In genomic region chr6:8771539-8771938, GRCm38 (mm10) we compare ENCODE assay signal across 23 mouse cellular contexts. TPM values are rescaled to one million over a fixed set of nuclear protein-coding genes. Genes with fewer than 3 reads are reported as not detected.
DNase-seq lines count a peak whose midpoint lies in the region; ATAC-seq and TF ChIP-seq lines count a peak whose summit lies in the region.
"Had no signal": no experiment of that assay in that cellular context is flagged by ENCODE, and none has a peak within 500 bp of the region (broad histone marks: within the 10 kb centered on the region; RNA-seq: fewer than 3 reads in every experiment).

No protein-coding gene starts in this region.

- DNase-seq in kidney, adult 2 months, result peak; percentile 6
- DNase-seq in kidney, adult 18-20 months, result no peak
- peak; percentile 60 for DNase-seq in 3T3-L1 (ENCODE audit: low read depth, low spot score)
- no peak for DNase-seq in retina, postnatal 1 day
- DNase-seq in limb, embryonic 10.5 days (ENCODE audit: low spot score), result no peak
- no peak for DNase-seq in gastrocnemius, postnatal 25 days
- DNase-seq: adrenal gland, postnatal 14 days; B cell, adult 2 months; cerebellum, adult 18-20 months; cerebellum, adult 9-11 months; cerebellum, postnatal 36 days; gastrocnemius, postnatal 14 days; heart, postnatal 14 days had no signal

- H3K9me3 ChIP-seq in limb, embryonic 10.5 days (replicated peaks), result no peaks in the 10 kb centered on the region
- H3K9me3 ChIP-seq: forebrain, embryonic 15.5 days; G1E; heart, embryonic 10.5 days; heart, embryonic 15.5 days; hindbrain, embryonic 10.5 days; intestine, embryonic 15.5 days had no signal

- no peaks in the 10 kb centered on the region for H3K36me3 ChIP-seq in kidney, adult 2 months (ENCODE audit: control insufficient read depth, insufficient read depth, low read length)
- no peaks in the 10 kb centered on the region for H3K36me3 ChIP-seq in limb, embryonic 10.5 days
- H3K36me3 ChIP-seq: forebrain, embryonic 15.5 days; G1E; heart, embryonic 10.5 days; heart, embryonic 15.5 days; hindbrain, embryonic 10.5 days; intestine, embryonic 15.5 days had no signal

- peak; percentile 55 for ATAC-seq in megakaryocyte, adult 5-6 weeks (ENCODE audit: poor library complexity, severe bottlenecking)
- ATAC-seq: CD4-positive, CD25-positive, alpha-beta regulatory T cell, adult 4 months; forebrain, embryonic 15.5 days; intestine, embryonic 15.5 days had no signal

- WGBS in kidney, adult 2 months, result 56% methylated on average over 7 of the region's 7 CpGs
- WGBS in bone marrow, adult 2 months, result 4% methylated on average over 7 of the region's 7 CpGs
- 78% methylated on average over 7 of the region's 7 CpGs for WGBS in limb, embryonic 10.5 days

- no peaks in the 10 kb centered on the region for H3K27me3 ChIP-seq in kidney, adult 2 months (replicated peaks; ENCODE audit: control insufficient read depth, insufficient read depth, low read length)
- H3K27me3 ChIP-seq in limb, embryonic 10.5 days (ENCODE audit: low read depth, poor library complexity, severe bottlenecking), result peaks cover 7% of the 10 kb centered on the region
- H3K27me3 ChIP-seq: forebrain, embryonic 15.5 days; heart, embryonic 15.5 days; intestine, embryonic 15.5 days had no signal

- no peak overlapping the region for H3K4me3 ChIP-seq in kidney, adult 2 months (ENCODE audit: insufficient read depth, low read depth, low read length)
- H3K4me3 ChIP-seq in bone marrow, adult 2 months (replicated peaks; ENCODE audit: control insufficient read depth, low read depth, low read length), result peak overlapping the region; percentile 24
- H3K4me3 ChIP-seq in limb, embryonic 10.5 days, result no peak overlapping the region
- H3K4me3 ChIP-seq: forebrain, embryonic 15.5 days; heart, embryonic 10.5 days; heart, embryonic 15.5 days; hindbrain, embryonic 10.5 days; intestine, embryonic 15.5 days had no signal

- no peak for TF ChIP-seq POLR2A in kidney, adult 2 months (IDR thresholded peaks at IDR 0.05; ENCODE audit: low read depth, low read length)
- no peak for TF ChIP-seq POLR2A in bone marrow, adult 2 months (IDR thresholded peaks at IDR 0.05; ENCODE audit: borderline replicate concordance, control insufficient read depth, low read depth, low read length)

- TF ChIP-seq CTCF in kidney, adult 2 months (conservative IDR thresholded peaks at IDR 0.05; ENCODE audit: insufficient read depth, insufficient read length, low read depth, low read length), result no peak
- no peak for TF ChIP-seq CTCF in bone marrow, adult 2 months (IDR thresholded peaks at IDR 0.05; ENCODE audit: control insufficient read depth, insufficient read depth, low read length)

- no peak overlapping the region for H3K27ac ChIP-seq in kidney, adult 2 months (ENCODE audit: insufficient read depth, low read depth, low read length)
- H3K27ac ChIP-seq in bone marrow, adult 2 months (ENCODE audit: control insufficient read depth, insufficient read depth, low read depth, low read length, poor library complexity), result peak overlapping the region; percentile 79
- no peak overlapping the region for H3K27ac ChIP-seq in limb, embryonic 10.5 days
- H3K27ac ChIP-seq: forebrain, embryonic 15.5 days; heart, embryonic 15.5 days; hindbrain, embryonic 10.5 days; hindbrain, embryonic 14.5 days; intestine, embryonic 15.5 days had no signal

- no peaks in the 10 kb centered on the region for H3K4me1 ChIP-seq in kidney, adult 2 months (ENCODE audit: control insufficient read depth, insufficient read depth, low read length)
- H3K4me1 ChIP-seq in bone marrow, adult 2 months (ENCODE audit: control insufficient read depth, insufficient read depth, low read length), result peaks cover 2% of the 10 kb centered on the region; the same call in 1 of the 2 replicates
- H3K4me1 ChIP-seq in limb, embryonic 10.5 days, result peaks cover 10% of the 10 kb centered on the region; the same call in 1 of the 2 replicates
- H3K4me1 ChIP-seq: forebrain, embryonic 15.5 days; intestine, embryonic 15.5 days had no signal

RNA-seq across cellular contexts. Expression of gene Ica1, which starts 6.7 kb away (rescaled TPM):
- polyA plus RNA-seq in kidney, adult 2 months (2012; rRNA removed), result 3.3 and 6.1 TPM in 2 replicates
- polyA plus RNA-seq in bone marrow, adult 2 months (2011; ENCODE audit: insufficient read depth, insufficient read length, low replicate concordance, missing spikeins), result 4.7 and 14.6 TPM in 2 replicates
- total RNA-seq in megakaryocyte, adult 5-6 weeks (2015), result 4.4 and 7.2 TPM in 2 replicates
- total RNA-seq in megakaryocyte, adult 5-6 weeks (2017), result 4.8 and 13.3 TPM in 2 replicates
- 11.9 and 17.1 TPM in 2 replicates for polyA plus RNA-seq in limb, embryonic 10.5 days (2016; fragmentation: Nextera tagmentation; extraction: Ambion mirVana)
- total RNA-seq in gastrocnemius, postnatal 25 days (2021), result 1 to 10 TPM in 1 of 2 experiments, under 1 TPM in 1; 0.70 to 1.6 TPM

Comparison
In these comparisons a context has a peak if more than half of its experiments do, and no peak if none do; other contexts are left out.
1. DNase-seq: peak in kidney, adult 2 months (single experiment) and 3T3-L1 (single experiment); none in kidney, adult 18-20 months (single experiment), retina, postnatal 1 day (single experiment), limb, embryonic 10.5 days (single experiment) and gastrocnemius, postnatal 25 days (single experiment).